ENCODE assay signal across 14 mouse cellular contexts in the genomic region with DNA sequence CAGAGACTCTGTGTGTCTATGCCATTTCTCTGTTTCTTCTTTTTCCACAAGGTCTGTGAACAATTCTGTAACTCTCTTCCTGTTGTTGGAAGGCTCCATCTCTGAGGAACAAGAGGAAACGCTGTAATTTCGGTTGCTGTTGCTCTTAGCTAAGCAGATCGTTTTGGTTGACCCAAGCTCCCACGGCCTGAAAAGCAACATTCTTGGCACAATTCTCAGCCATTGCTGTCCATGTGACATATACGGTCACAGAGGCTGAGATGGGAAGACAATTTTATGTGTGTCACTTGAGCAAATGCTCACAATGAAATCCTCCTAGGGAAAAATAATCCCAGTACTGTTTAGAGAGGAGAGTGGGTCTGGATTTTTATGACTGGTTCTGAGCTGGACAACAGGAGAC.
DNase-seq lines count a peak whose midpoint lies in the region; ATAC-seq and TF ChIP-seq lines count a peak whose summit lies in the region.
"Had no signal": no experiment of that assay in that cellular context is flagged by ENCODE, and none has a peak within 500 bp of the region (broad histone marks: within the 10 kb centered on the region; RNA-seq: fewer than 3 reads in every experiment).

No protein-coding gene starts in this region.

- WGBS in embryonic facial prominence, embryonic 12.5 days, result 70% methylated on average over 5 of the region's 5 CpGs
- 81% methylated on average over 5 of the region's 5 CpGs for WGBS in embryonic facial prominence, embryonic 10.5 days
- 16% methylated on average over 5 of the region's 5 CpGs for WGBS in kidney, embryonic 15.5 days

- H3K4me1 ChIP-seq in embryonic facial prominence, embryonic 12.5 days, result 0 out of 2 replicates have a peak, but pooled peaks cover 3% of the 10 kb centered on the region
- H3K4me1 ChIP-seq in embryonic facial prominence, embryonic 10.5 days, result peaks cover 12% of the 10 kb centered on the region; the same call in 1 of the 2 replicates
- H3K4me1 ChIP-seq in kidney, embryonic 15.5 days, result peaks cover 6% of the 10 kb centered on the region
- H3K4me1 ChIP-seq in CH12.LX (ENCODE audit: control insufficient read depth in 1 of 2, insufficient read depth in 2 of 2), result peaks cover 24 to 49% of the 10 kb centered on the region in 2 experiments
- H3K4me1 ChIP-seq: midbrain, embryonic 13.5 days had no signal

- dilution Hi-C loops in CH12.LX (cut with MboI; ENCODE audit: extremely low pct_ligation_motif_present, extremely low pct_unique_long_range_greater_than_20kb, low sequenced_read_pairs), result no loop called here

- no peak overlapping the region for H3K9ac ChIP-seq in embryonic facial prominence, embryonic 12.5 days
- H3K9ac ChIP-seq in kidney, embryonic 15.5 days, result no peak overlapping the region
- 0 out of 2 replicates have a peak overlapping the region, but pooled peaks have one; percentile 11 for H3K9ac ChIP-seq in CH12.LX (ENCODE audit: insufficient read depth, low read depth)
- H3K9ac ChIP-seq: liver, embryonic 14.5 days; midbrain, embryonic 13.5 days had no signal

- no peak for TF ChIP-seq CTCF in CH12.LX (conservative IDR thresholded peaks at IDR 0.05 in 1 of 2, IDR thresholded peaks at IDR 0.05 in 1 of 2; ENCODE audit: low read depth in 2 of 2, low read length in 2 of 2)

- no peaks in the 10 kb centered on the region; the same call in 1 of the 2 replicates for H3K79me2 ChIP-seq in CH12.LX (replicated peaks; ENCODE audit: control insufficient read depth, extremely low read depth, insufficient read depth, poor library complexity, severe bottlenecking)

- no peak for ATAC-seq in embryonic facial prominence, embryonic 12.5 days (ENCODE audit: insufficient number of reproducible peaks, insufficient read depth, low FRiP score, low TSS enrichment)
- no peak for ATAC-seq in kidney, embryonic 15.5 days (replicated peaks; ENCODE audit: low FRiP score)
- ATAC-seq: midbrain, embryonic 13.5 days had no signal

- H3K27ac ChIP-seq in embryonic facial prominence, embryonic 12.5 days, result 0 out of 2 replicates have a peak overlapping the region, but pooled peaks have one; percentile 2
- H3K27ac ChIP-seq in embryonic facial prominence, embryonic 10.5 days (replicated peaks), result no peak overlapping the region
- peak overlapping the region; percentile 49; the same call in 1 of the 2 replicates for H3K27ac ChIP-seq in kidney, embryonic 15.5 days
- no peak overlapping the region for H3K27ac ChIP-seq in CH12.LX (ENCODE audit: insufficient read depth, low read depth)
- H3K27ac ChIP-seq: liver, embryonic 14.5 days; midbrain, embryonic 13.5 days had no signal

- no peak for DNase-seq in embryonic facial prominence, embryonic 10.5 days (ENCODE audit: low spot score)
- no peak for DNase-seq in kidney, postnatal 4 days
- no peak for DNase-seq in CH12.LX (ENCODE audit: extremely low read depth)
- DNase-seq in kidney, postnatal 14 days, result peak; percentile 55
- no peak for DNase-seq in thymus, postnatal 36 days
- no peak for DNase-seq in layer of hippocampus, adult 8-10 months (ENCODE audit: low spot score in 2 of 2)
- DNase-seq: cerebellum, postnatal 25 days; gastrocnemius, postnatal 25 days had no signal

- no peak for TF ChIP-seq RAD21 in CH12.LX (IDR thresholded peaks at IDR 0.05; ENCODE audit: low read depth, low read length)

- no peaks in the 10 kb centered on the region for H3K27me3 ChIP-seq in embryonic facial prominence, embryonic 12.5 days
- H3K27me3 ChIP-seq in embryonic facial prominence, embryonic 10.5 days (replicated peaks; ENCODE audit: low read depth, poor library complexity, severe bottlenecking), result no peaks in the 10 kb centered on the region
- no peaks in the 10 kb centered on the region for H3K27me3 ChIP-seq in kidney, embryonic 15.5 days
- no peaks in the 10 kb centered on the region for H3K27me3 ChIP-seq in CH12.LX (replicated peaks)
- H3K27me3 ChIP-seq: midbrain, embryonic 13.5 days had no signal

- 0 out of 2 replicates have a peak, but pooled peaks cover 3% of the 10 kb centered on the region for H3K36me3 ChIP-seq in embryonic facial prominence, embryonic 12.5 days
- peaks cover 6% of the 10 kb centered on the region; the same call in 1 of the 2 replicates for H3K36me3 ChIP-seq in embryonic facial prominence, embryonic 10.5 days (replicated peaks)
- peaks cover 17% of the 10 kb centered on the region for H3K36me3 ChIP-seq in kidney, embryonic 15.5 days
- peaks cover 17 to 64% of the 10 kb centered on the region in 2 experiments for H3K36me3 ChIP-seq in CH12.LX (replicated peaks in 1 of 2; ENCODE audit: control insufficient read depth in 1 of 2, insufficient read depth in 1 of 2, low read length in 1 of 2)

- in situ Hi-C loops in CH12.LX (cut with MboI; ENCODE audit: low pct_ligation_motif_present, low pct_unique_long_range_greater_than_20kb, low sequenced_read_pairs), result no loop called here

- H3K4me3 ChIP-seq in embryonic facial prominence, embryonic 12.5 days, result no peak overlapping the region
- no peak overlapping the region for H3K4me3 ChIP-seq in embryonic facial prominence, embryonic 10.5 days
- H3K4me3 ChIP-seq in kidney, embryonic 15.5 days (replicated peaks), result no peak overlapping the region
- H3K4me3 ChIP-seq in CH12.LX (replicated peaks in 1 of 3; ENCODE audit: low read depth in 2 of 3, low read length in 2 of 3, poor library complexity in 1 of 3), result no peak overlapping the region
- H3K4me3 ChIP-seq: midbrain, embryonic 13.5 days; myocyte had no signal

- H3K4me2 ChIP-seq in embryonic facial prominence, embryonic 12.5 days (replicated peaks), result no peak overlapping the region
- H3K4me2 ChIP-seq in kidney, embryonic 15.5 days, result no peak overlapping the region
- no peak overlapping the region for H3K4me2 ChIP-seq in CH12.LX (ENCODE audit: insufficient read depth, low read depth, poor library complexity, severe bottlenecking)
- H3K4me2 ChIP-seq: heart, embryonic 11.5 days; midbrain, embryonic 13.5 days had no signal

- H3K9me3 ChIP-seq in embryonic facial prominence, embryonic 12.5 days, result peaks cover 9% of the 10 kb centered on the region
- H3K9me3 ChIP-seq in embryonic facial prominence, embryonic 10.5 days, result peaks cover 6% of the 10 kb centered on the region; the same call in 1 of the 2 replicates
- H3K9me3 ChIP-seq in kidney, embryonic 15.5 days (replicated peaks), result peaks cover 4% of the 10 kb centered on the region
- H3K9me3 ChIP-seq in CH12.LX (replicated peaks; ENCODE audit: low read length), result peaks cover 31% of the 10 kb centered on the region

- no peak for TF ChIP-seq POLR2A in CH12.LX (IDR thresholded peaks at IDR 0.05; ENCODE audit: low read depth, low read length)

- TF ChIP-seq EP300 in CH12.LX (IDR thresholded peaks at IDR 0.05; ENCODE audit: low read length), result 0 out of 2 replicates have a peak, but pooled peaks have one; percentile 1

TF ChIP-seq in CH12.LX, 34 proteins besides CTCF, POLR2A, EP300 and RAD21:
- TF ChIP-seq TCF12 (IDR thresholded peaks at IDR 0.05; ENCODE audit: low read depth, low read length), result no peak
- TF ChIP-seq HCFC1 (IDR thresholded peaks at IDR 0.05; ENCODE audit: low read depth, low read length), result no peak
- TF ChIP-seq USF1 (IDR thresholded peaks at IDR 0.05; ENCODE audit: low read depth, low read length), result no peak

Comparison
In these comparisons a context has a peak if more than half of its experiments do, and no peak if none do; other contexts are left out.
1. H3K27ac ChIP-seq: peak in embryonic facial prominence, embryonic 12.5 days (single experiment) and kidney, embryonic 15.5 days (single experiment); none in embryonic facial prominence, embryonic 10.5 days (single experiment) and CH12.LX (single experiment).